Mouse (Mus musculus) liver, embryonic 16.5 days (tissue): ENCODE data around the gene Slc39a1. TPM values are rescaled to one million over a fixed set of nuclear protein-coding genes. Genes with fewer than 3 reads are reported as not detected.

Source experiments
- ATAC-seq: fragments of 200-750 bp; cut with Nextera tagmentation; 2 replicates; pipeline ENCODE4 v1.8.0; 2017; ENCODE audit warnings: low read depth, mild to moderate bottlenecking, moderate number of reproducible peaks, moderate library complexity
- H3K27ac ChIP-seq: fragments of 300-500 bp; sonication (generic); 2 replicates; pipeline ENCODE4 v1.5.1; 2014; ENCODE audit warnings: mild to moderate bottlenecking, low read length
- H3K27me3 ChIP-seq: fragments of 300-500 bp; sonication (generic); 2 replicates; pipeline ENCODE4 v1.6.1; 2014; ENCODE audit warnings: low read depth, low read length, mixed read lengths; ENCODE audit not compliant: control insufficient read depth, insufficient read depth
- H3K36me3 ChIP-seq: fragments of 300-500 bp; sonication (generic); 2 replicates; pipeline ENCODE4 v1.6.1; 2014; ENCODE audit warnings: mild to moderate bottlenecking; ENCODE audit not compliant: control insufficient read depth, insufficient read depth
- H3K4me1 ChIP-seq: fragments of 300-500 bp; sonication (generic); 2 replicates; pipeline ENCODE4 v1.6.1; 2014; ENCODE audit warnings: low read depth, low read length, mixed read lengths; ENCODE audit not compliant: control insufficient read depth
- H3K4me2 ChIP-seq: fragments of 300-500 bp; sonication (generic); 2 replicates; pipeline ENCODE4 v1.6.1; 2014; ENCODE audit warnings: low read depth, low read length, mixed read lengths
- H3K4me3 ChIP-seq: fragments of 300-500 bp; sonication (generic); 2 replicates; pipeline ENCODE4 v1.5.1; 2014; ENCODE audit warnings: low read depth, mild to moderate bottlenecking, low read length
- H3K9ac ChIP-seq: fragments of 300-500 bp; sonication (generic); 2 replicates; pipeline ENCODE4 v1.6.1; 2014; ENCODE audit warnings: low read depth, low read length
- H3K9me3 ChIP-seq: fragments of 300-500 bp; sonication (generic); replicated peaks from 2 replicates; pipeline ENCODE4 v1.6.1; 2016; ENCODE audit warnings: low read length; ENCODE audit not compliant: control insufficient read depth
- WGBS: fragments of 180-500 bp; shearing (Covaris S2); extraction: QIAGEN DNeasy Blood & Tissue Kit; methylation state at CpG from one replicate; pipeline ENCODE4 v1.1.7; 2014; ENCODE audit not compliant: insufficient replicate concordance; 5-methylcytosine and 5-hydroxymethylcytosine counted together
- polyA plus RNA-seq: library from polyadenylated mRNA; unstranded; fragments of >200 nt; fragmentation: Nextera tagmentation; extraction: Ambion mirVana; gene quantifications from 2 replicates; pipeline ENCODE4 v1.2.1, GENCODE M21; 2015

Slc39a1 gene
- polyA plus RNA-seq, 1 experiment from 2014 or later = 33.5 TPM

GRCm38 (mm10) chr3:90268190-90268589, 20.2 kb downstream of the Slc39a1 start:
- Histone ChIP-seq H3K27me3 (no peaks in the 10 kb centered on the region), H3K4me3 (no peak overlapping the region), H3K4me1 (peaks cover 26% of the 10 kb centered on the region), H3K27ac (no peak overlapping the region), H3K36me3 (no peaks in the 10 kb centered on the region; the same call in 1 of the 2 replicates), H3K9me3 (no peaks in the 10 kb centered on the region), H3K4me2 (no peak overlapping the region), H3K9ac (no peak overlapping the region)
- 85% methylated on average over 11 of the region's 11 CpGs for WGBS
- ATAC-seq = no peak

- Histone ChIP-seq H3K9ac (no peak overlapping the region), H3K4me2 (no peak overlapping the region), H3K36me3 (no peaks in the 10 kb centered on the region; the same call in 1 of the 2 replicates), H3K27me3 (no peaks in the 10 kb centered on the region), H3K4me3 (no peak overlapping the region), H3K9me3 (no peaks in the 10 kb centered on the region), H3K27ac (no peak overlapping the region), H3K4me1 (peaks cover 26% of the 10 kb centered on the region)
- no peak for ATAC-seq
- 81% methylated on average over 16 of the region's 16 CpGs for WGBS
These were observed 21.0 kb downstream of the Slc39a1 start for GRCm38 (mm10) chr3:90268971-90269370.

GRCm38 (mm10) chr3:90270784-90271183, 22.8 kb downstream of the Slc39a1 start:
- Histone ChIP-seq H3K27me3 (no peaks in the 10 kb centered on the region), H3K36me3 (no peaks in the 10 kb centered on the region; the same call in 1 of the 2 replicates), H3K4me3 (no peak overlapping the region), H3K4me2 (no peak overlapping the region), H3K4me1 (peaks cover 19% of the 10 kb centered on the region), H3K9ac (no peak overlapping the region), H3K27ac (no peak overlapping the region), H3K9me3 (no peaks in the 10 kb centered on the region)
- WGBS = 86% methylated on average over 8 of the region's 8 CpGs
- ATAC-seq = no peak

GRCm38 (mm10) chr3:90272170-90272569, 24.2 kb downstream of the Slc39a1 start:
- H3K27me3 ChIP-seq = no peaks in the 10 kb centered on the region
- no peak for ATAC-seq
- no peak overlapping the region for H3K4me3 ChIP-seq
- H3K36me3 ChIP-seq = no peaks in the 10 kb centered on the region; the same call in 1 of the 2 replicates
- H3K4me2 ChIP-seq = no peak overlapping the region
- no peak overlapping the region for H3K9ac ChIP-seq
- peaks cover 6% of the 10 kb centered on the region for H3K4me1 ChIP-seq
- H3K9me3 ChIP-seq = no peaks in the 10 kb centered on the region
- WGBS = 80% methylated on average over 9 of the region's 9 CpGs
- no peak overlapping the region for H3K27ac ChIP-seq

- Histone ChIP-seq H3K4me1 (peaks cover 3% of the 10 kb centered on the region; the same call in 1 of the 2 replicates), H3K27ac (no peak overlapping the region), H3K9me3 (no peaks in the 10 kb centered on the region), H3K27me3 (no peaks in the 10 kb centered on the region), H3K4me3 (no peak overlapping the region), H3K4me2 (no peak overlapping the region), H3K9ac (no peak overlapping the region), H3K36me3 (no peaks in the 10 kb centered on the region; the same call in 1 of the 2 replicates)
- 86% methylated on average over 22 of the region's 22 CpGs for WGBS
- ATAC-seq = no peak; the same call in 1 of the 2 replicates
These were observed 25.9 kb downstream of the Slc39a1 start for GRCm38 (mm10) chr3:90273855-90274254.

GRCm38 (mm10) chr3:90275286-90275685, 27.3 kb downstream of the Slc39a1 start:
- 87% methylated on average over 11 of the region's 11 CpGs for WGBS

GRCm38 (mm10) chr3:90276858-90277257, 28.9 kb downstream of the Slc39a1 start:
- Histone ChIP-seq H3K27me3 (no peaks in the 10 kb centered on the region), H3K9ac (no peak overlapping the region), H3K36me3 (peaks cover 4% of the 10 kb centered on the region), H3K4me2 (no peak overlapping the region), H3K27ac (no peak overlapping the region), H3K4me1 (no peaks in the 10 kb centered on the region), H3K4me3 (no peak overlapping the region), H3K9me3 (no peaks in the 10 kb centered on the region)
- no peak for ATAC-seq
- 76% methylated on average over 15 of the region's 16 CpGs for WGBS

More at GRCm38 (mm10) chr3:90275286-90275685, 27.3 kb downstream of the Slc39a1 start:
- no peaks in the 10 kb centered on the region for H3K27me3 ChIP-seq
- H3K4me2 ChIP-seq = no peak overlapping the region
- H3K9me3 ChIP-seq = no peaks in the 10 kb centered on the region
- H3K4me1 ChIP-seq = no peaks in the 10 kb centered on the region
- no peak overlapping the region for H3K4me3 ChIP-seq
- H3K9ac ChIP-seq = no peak overlapping the region
- ATAC-seq = no peak
- no peak overlapping the region for H3K27ac ChIP-seq
- H3K36me3 ChIP-seq = peaks cover 4% of the 10 kb centered on the region

GRCm38 (mm10) chr3:90277793-90278192, 29.8 kb downstream of the Slc39a1 start:
- ATAC-seq = 0 out of 2 replicates have a peak, but pooled peaks have one; percentile 9
- H3K27ac ChIP-seq = no peak overlapping the region
- WGBS = 81% methylated on average over 9 of the region's 9 CpGs
- no peak overlapping the region for H3K9ac ChIP-seq
- no peaks in the 10 kb centered on the region for H3K9me3 ChIP-seq
- no peak overlapping the region for H3K4me3 ChIP-seq
- peaks cover 4% of the 10 kb centered on the region for H3K36me3 ChIP-seq
- no peak overlapping the region for H3K4me2 ChIP-seq
- H3K4me1 ChIP-seq = no peaks in the 10 kb centered on the region
- H3K27me3 ChIP-seq = no peaks in the 10 kb centered on the region

GRCm38 (mm10) chr3:90278211-90278610, 30.2 kb downstream of the Slc39a1 start:
- Histone ChIP-seq H3K27ac (no peak overlapping the region), H3K9me3 (no peaks in the 10 kb centered on the region), H3K27me3 (no peaks in the 10 kb centered on the region), H3K4me3 (no peak overlapping the region), H3K36me3 (peaks cover 4% of the 10 kb centered on the region), H3K4me2 (no peak overlapping the region), H3K4me1 (no peaks in the 10 kb centered on the region), H3K9ac (no peak overlapping the region)
- ATAC-seq = no peak
- WGBS = 86% methylated on average over 10 of the region's 10 CpGs
